Mouse (Mus musculus): ENCODE results near the gene Actrt2.

- TF ChIP-seq TCF12 (IDR thresholded peaks at IDR 0.05; ENCODE audit: insufficient read depth, poor library complexity, severe bottlenecking) (no peak), POLR2A (IDR thresholded peaks at IDR 0.05; ENCODE audit: insufficient read length, low read depth) (no peak), USF1 (IDR thresholded peaks at IDR 0.05; ENCODE audit: low read depth) (no peak), MYOD1 (IDR thresholded peaks at IDR 0.05; ENCODE audit: control insufficient read depth in 1 of 3, insufficient read length in 2 of 3, low read depth in 2 of 3) (no peak), CEBPB (IDR thresholded peaks at IDR 0.05; ENCODE audit: insufficient read depth, poor library complexity, severe bottlenecking) (no peak), MAX (IDR thresholded peaks at IDR 0.05; ENCODE audit: low read depth) (no peak), E2F4 (IDR thresholded peaks at IDR 0.05; ENCODE audit: insufficient read depth) (no peak), REST (IDR thresholded peaks at IDR 0.05; ENCODE audit: insufficient read depth, insufficient read length) (no peak), POLR2AphosphoS2 (IDR thresholded peaks at IDR 0.05; ENCODE audit: insufficient read length, low read depth) (no peak), TCF3 (IDR thresholded peaks at IDR 0.05; ENCODE audit: insufficient read length, low read depth) (no peak), MYOG (IDR thresholded peaks at IDR 0.05; ENCODE audit: control insufficient read depth in 1 of 3, insufficient read depth in 1 of 3, insufficient read length in 2 of 3, low read depth in 2 of 3) (no peak)
Measured at GRCm38 (mm10) chr4:154696552-154696951, 28.9 kb upstream of the Actrt2 start.
